Mouse (Mus musculus) forebrain, embryonic 11.5 days (tissue): ENCODE results near the gene Nr1d1. TPM values are rescaled to one million over a fixed set of nuclear protein-coding genes. Genes with fewer than 3 reads are reported as not detected.

Experiments used
- ATAC-seq: fragments of 200-750 bp; cut with Nextera tagmentation; replicated peaks from 2 replicates; pipeline ENCODE4 v1.8.0; 2017; ENCODE audit warnings: moderate TSS enrichment; ENCODE audit not compliant: low FRiP score
- DNase-seq: peaks from one replicate; pipeline ENCODE4 v3.0.0-alpha.2; 2017; ENCODE audit warnings: low spot score
- H3K27ac ChIP-seq: fragments of 300-500 bp; sonication (generic); 2 replicates; pipeline ENCODE4 v1.5.1; 2014; ENCODE audit warnings: low read depth, low read length
- H3K27me3 ChIP-seq: fragments of 300-500 bp; sonication (generic); 2 replicates; pipeline ENCODE4 v1.6.1; 2014; ENCODE audit warnings: mild to moderate bottlenecking, low read length, mixed read lengths; ENCODE audit not compliant: control insufficient read depth, insufficient read depth
- H3K36me3 ChIP-seq: fragments of 300-500 bp; sonication (generic); 2 replicates; pipeline ENCODE4 v1.6.1; 2014; ENCODE audit warnings: mild to moderate bottlenecking, low read length, moderate library complexity, mixed read lengths; ENCODE audit not compliant: control insufficient read depth, insufficient read depth
- H3K4me1 ChIP-seq: fragments of 300-500 bp; sonication (generic); replicated peaks from 2 replicates; pipeline ENCODE4 v1.6.1; 2014; ENCODE audit warnings: low read length, mixed read lengths; ENCODE audit not compliant: control insufficient read depth, insufficient read depth
- H3K4me2 ChIP-seq: fragments of 300-500 bp; sonication (generic); 2 replicates; pipeline ENCODE4 v1.6.1; 2014; ENCODE audit warnings: low read depth, mild to moderate bottlenecking, low read length, moderate library complexity, mixed read lengths; ENCODE audit not compliant: severe bottlenecking
- H3K4me3 ChIP-seq: fragments of 300-500 bp; sonication (generic); 2 replicates; pipeline ENCODE4 v1.5.1; 2014; ENCODE audit warnings: low read depth, low read length
- H3K9ac ChIP-seq: fragments of 300-500 bp; sonication (generic); 2 replicates; pipeline ENCODE4 v1.6.1; 2014; ENCODE audit warnings: low read length
- H3K9me3 ChIP-seq: fragments of 300-500 bp; sonication (generic); 2 replicates; pipeline ENCODE4 v1.6.1; 2016; ENCODE audit warnings: low read length, mixed read lengths; ENCODE audit not compliant: control insufficient read depth
- WGBS: fragments of 180-500 bp; shearing (Covaris S2); extraction: QIAGEN DNeasy Blood & Tissue Kit; methylation state at CpG from one replicate; pipeline ENCODE4 v1.1.7; 2014; 5-methylcytosine and 5-hydroxymethylcytosine counted together
- polyA plus RNA-seq: library from polyadenylated mRNA; unstranded; fragments of >200 nt; fragmentation: Nextera tagmentation; extraction: Ambion mirVana; gene quantifications from 2 replicates; pipeline ENCODE4 v1.2.1, GENCODE M21; 2014

Nr1d1 gene
- polyA plus RNA-seq, 1 experiment from 2014 or later: 1.6 TPM

DNA sequence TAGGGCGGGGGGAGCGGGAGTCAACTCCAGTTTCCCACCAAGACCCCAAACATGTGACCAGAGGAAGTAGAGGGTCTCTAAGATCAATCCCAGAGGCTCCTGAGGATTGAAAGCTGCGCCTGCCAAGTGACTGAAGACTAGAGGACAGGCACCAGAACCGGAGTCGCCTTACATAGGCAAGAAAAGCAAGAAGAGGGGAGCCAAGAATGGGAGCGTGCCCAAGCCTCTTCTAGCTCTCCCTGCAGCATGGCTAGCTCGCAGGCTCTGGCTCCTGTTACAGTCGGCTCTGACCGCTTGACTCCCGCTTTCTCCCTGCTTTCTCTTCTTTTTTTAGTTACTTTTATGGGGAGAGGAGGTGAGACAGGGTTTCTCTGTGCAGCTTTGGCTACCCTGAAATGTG is 10.1 kb upstream of the Nr1d1 start:
- ATAC-seq: no peak
- Histone ChIP-seq H3K27ac (no peak overlapping the region), H3K4me2 (no peak overlapping the region), H3K4me1 (peaks cover 34% of the 10 kb centered on the region), H3K36me3 (no peaks in the 10 kb centered on the region), H3K27me3 (no peaks in the 10 kb centered on the region), H3K4me3 (no peak overlapping the region), H3K9ac (no peak overlapping the region), H3K9me3 (no peaks in the 10 kb centered on the region)
- peak; percentile 51 for DNase-seq
- 65% methylated on average over 10 of the region's 10 CpGs for WGBS

DNA sequence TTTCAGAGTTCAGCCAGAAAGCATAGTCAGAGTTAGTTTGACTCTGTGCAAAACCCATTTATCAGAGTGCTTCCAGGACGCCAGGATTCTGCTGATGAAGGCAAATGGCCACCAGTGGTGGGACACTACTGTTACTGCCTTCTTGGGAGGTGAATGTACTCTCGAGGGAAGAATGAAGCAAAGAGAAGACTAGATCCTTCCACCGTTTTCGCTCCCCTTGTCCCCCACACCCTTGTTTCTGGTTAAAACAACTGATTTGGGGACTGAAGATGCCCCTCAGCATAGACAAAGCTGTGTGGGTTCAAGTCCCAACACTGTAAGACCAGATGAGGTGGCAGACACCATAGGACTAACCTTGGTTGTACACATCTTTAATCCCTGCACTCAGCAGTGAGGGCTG is 9.0 kb upstream of the Nr1d1 start:
- Histone ChIP-seq H3K27me3 (no peaks in the 10 kb centered on the region), H3K4me2 (no peak overlapping the region), H3K4me3 (no peak overlapping the region), H3K27ac (no peak overlapping the region), H3K36me3 (no peaks in the 10 kb centered on the region), H3K9me3 (no peaks in the 10 kb centered on the region), H3K9ac (no peak overlapping the region), H3K4me1 (peaks cover 32% of the 10 kb centered on the region)
- DNase-seq: no peak
- no peak for ATAC-seq
- 76% methylated on average over 4 of the region's 4 CpGs for WGBS

DNA sequence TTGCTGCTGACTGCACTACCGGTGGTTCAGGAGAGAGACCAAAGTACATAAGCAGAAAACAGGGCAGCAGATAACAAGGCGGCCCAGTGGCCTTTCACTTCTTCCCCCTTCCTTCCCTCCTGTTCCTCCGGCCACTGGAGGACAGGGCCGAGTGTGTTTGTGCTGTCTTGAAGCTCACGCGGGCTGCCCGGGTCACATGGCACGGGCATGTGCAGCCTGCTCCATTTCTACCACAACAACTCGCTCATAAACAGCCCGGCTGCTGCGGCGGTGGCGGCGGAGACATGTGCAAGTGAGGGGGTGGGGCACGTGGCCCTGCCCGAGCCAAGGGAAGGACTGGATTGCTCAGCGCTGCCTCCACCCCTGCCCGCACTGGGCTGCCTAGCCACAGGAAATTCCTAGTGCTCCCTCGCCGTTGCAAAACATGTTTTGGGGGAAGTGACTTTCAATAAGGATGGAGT is 8.1 kb upstream of the Nr1d1 start:
- Histone ChIP-seq H3K27me3 (no peaks in the 10 kb centered on the region), H3K27ac (peak overlapping the region; percentile 68), H3K4me3 (peak overlapping the region; percentile 15), H3K36me3 (no peaks in the 10 kb centered on the region), H3K4me2 (peak overlapping the region; percentile 46), H3K9ac (peak overlapping the region; percentile 55), H3K9me3 (no peaks in the 10 kb centered on the region), H3K4me1 (peaks cover 32% of the 10 kb centered on the region)
- WGBS: 2% methylated on average over 20 of the region's 20 CpGs
- ATAC-seq: peak; percentile 60
- DNase-seq: peak; percentile 85

DNA sequence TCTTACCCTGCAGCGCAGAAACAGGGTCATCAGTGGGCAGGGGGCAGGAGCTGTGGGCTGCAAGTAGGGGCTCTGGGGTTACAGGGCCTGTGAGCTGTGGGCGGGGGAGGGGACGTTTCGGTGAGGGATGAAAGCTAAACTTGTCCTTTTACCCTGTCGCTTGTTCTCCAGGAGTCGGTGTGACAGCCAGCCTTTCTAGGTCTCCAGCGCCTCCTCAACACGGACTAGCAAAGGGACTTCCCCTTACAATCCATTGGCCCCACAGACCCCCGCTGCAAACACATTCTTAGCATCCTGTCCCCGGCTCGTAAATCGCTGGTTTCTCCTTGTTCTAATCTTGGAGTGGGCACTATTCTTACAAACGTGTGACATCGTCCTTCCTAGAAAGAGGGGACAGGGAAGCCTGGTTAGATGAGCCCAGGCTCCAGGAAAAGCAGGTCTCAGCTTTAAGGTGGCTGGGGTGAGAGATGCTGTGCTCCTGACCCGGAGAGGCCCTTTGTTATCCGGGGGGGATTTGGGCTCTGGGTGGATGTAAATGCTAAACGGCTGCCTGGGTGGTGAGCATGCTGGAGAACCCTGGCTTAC is 7.6 kb upstream of the Nr1d1 start:
- DNase-seq (peak; percentile 68), ATAC-seq (no peak)
- no peaks in the 10 kb centered on the region for H3K36me3 ChIP-seq
- peak overlapping the region; percentile 55 for H3K9ac ChIP-seq
- H3K4me1 ChIP-seq: peaks cover 32% of the 10 kb centered on the region
- no peaks in the 10 kb centered on the region for H3K9me3 ChIP-seq
- H3K27ac ChIP-seq: peak overlapping the region; percentile 68
- H3K4me2 ChIP-seq: peak overlapping the region; percentile 46
- H3K4me3 ChIP-seq: peak overlapping the region; percentile 15
- 3% methylated on average over 17 of the region's 17 CpGs for WGBS
- no peaks in the 10 kb centered on the region for H3K27me3 ChIP-seq

DNA sequence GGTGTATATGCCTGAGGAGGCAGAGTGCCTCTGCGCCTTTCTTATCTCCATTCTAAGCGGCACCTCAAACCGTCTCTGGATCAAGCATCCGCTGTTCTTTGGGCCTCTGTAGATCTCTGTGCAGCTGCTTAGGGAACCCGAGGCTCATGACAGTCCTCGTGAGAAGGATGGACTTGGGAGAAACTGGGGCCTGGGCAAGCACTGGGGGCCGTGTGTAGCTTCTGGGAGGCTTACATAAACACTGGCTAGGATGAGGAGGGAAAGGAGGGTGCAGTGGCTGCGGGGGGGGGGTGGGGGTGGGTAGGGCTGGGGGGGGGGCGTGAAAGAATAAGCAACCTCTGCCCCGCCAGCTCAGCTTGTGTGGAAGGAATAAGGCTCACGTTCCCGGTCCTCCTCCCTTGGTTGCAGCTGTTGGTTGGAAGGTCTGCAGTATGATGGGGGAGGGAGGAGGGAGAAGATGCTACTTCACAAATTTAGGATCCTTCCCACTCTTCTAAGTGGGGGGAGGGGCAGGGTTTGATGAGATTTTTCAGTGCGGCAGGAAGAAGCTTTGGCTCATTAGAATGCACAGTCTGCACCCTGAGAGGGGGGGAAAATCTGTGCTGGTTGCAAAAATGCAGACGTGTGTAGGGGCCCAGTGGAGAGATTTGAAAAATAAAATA is 6.8 kb upstream of the Nr1d1 start:
- H3K4me2 ChIP-seq: peak overlapping the region; percentile 21; the same call in 1 of the 2 replicates
- no peaks in the 10 kb centered on the region for H3K27me3 ChIP-seq
- H3K4me3 ChIP-seq: no peak overlapping the region
- ATAC-seq: no peak
- peaks cover 33% of the 10 kb centered on the region for H3K4me1 ChIP-seq
- H3K9ac ChIP-seq: peak overlapping the region; percentile 24; the same call in 1 of the 2 replicates
- DNase-seq: no peak
- 17% methylated on average over 12 of the region's 14 CpGs for WGBS
- no peaks in the 10 kb centered on the region for H3K36me3 ChIP-seq
- no peaks in the 10 kb centered on the region for H3K9me3 ChIP-seq
- peak overlapping the region; percentile 68; the same call in 1 of the 2 replicates for H3K27ac ChIP-seq

DNA sequence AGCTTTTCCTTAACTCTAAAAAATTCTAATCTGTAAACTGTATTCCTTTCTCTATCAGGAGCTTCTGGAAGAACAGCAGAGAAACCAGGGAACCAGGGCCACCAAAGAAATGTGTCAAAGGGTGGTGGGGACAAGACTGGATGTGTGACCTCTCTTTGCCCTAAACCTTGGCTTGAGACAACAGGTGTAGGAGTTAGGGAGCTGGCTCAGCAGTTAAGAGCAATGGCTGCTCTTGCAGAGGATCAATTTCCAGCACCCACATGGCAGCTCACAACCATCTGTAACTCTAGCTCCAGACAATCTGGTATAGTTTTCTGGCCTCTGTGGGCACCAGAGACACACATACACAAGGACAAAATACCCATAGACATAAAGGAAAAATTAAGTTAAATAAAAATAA is 2.8 kb upstream of the Nr1d1 start:
- Histone ChIP-seq H3K27ac (no peak overlapping the region), H3K36me3 (no peaks in the 10 kb centered on the region), H3K4me2 (no peak overlapping the region), H3K27me3 (no peaks in the 10 kb centered on the region), H3K4me3 (no peak overlapping the region), H3K4me1 (peaks cover 40% of the 10 kb centered on the region), H3K9me3 (no peaks in the 10 kb centered on the region), H3K9ac (no peak overlapping the region)
- DNase-seq: no peak
- ATAC-seq: no peak

DNA sequence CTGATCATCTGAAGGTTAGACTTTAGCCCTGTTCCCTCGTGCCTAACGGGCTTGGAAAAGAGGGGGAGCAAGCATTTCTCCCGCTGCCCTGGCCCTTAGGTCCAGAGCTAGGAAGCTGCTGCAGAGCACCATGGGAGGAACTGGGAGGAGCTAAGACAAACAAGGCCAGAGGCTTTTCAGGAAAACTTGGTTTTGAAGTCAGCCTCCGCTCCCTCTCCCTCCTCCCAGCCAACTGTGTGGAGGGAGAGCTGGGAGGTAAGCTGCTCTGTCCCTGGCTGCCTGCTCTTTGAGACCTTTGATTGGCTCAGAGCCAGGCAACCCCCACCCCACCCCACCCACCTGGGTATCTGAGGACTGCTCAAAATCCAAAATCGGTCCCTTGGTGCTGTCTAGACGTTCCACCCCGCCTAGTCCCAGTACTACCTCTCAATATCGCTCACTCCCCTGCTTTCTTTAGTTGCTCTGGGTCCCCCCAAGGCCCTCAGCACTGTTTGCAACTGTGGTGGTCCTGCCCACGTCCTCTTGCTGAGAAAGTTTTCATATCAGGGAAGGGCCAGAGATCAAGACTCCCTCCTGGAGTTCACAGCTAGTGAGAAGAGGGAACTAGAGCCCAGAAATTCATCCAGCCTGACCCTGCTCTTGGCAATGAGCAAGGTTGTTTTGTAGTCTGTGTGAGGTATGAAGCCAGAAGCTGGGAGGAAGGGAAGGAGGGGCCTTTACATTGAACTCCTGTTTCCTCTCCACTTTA is 1.9 kb upstream of the Nr1d1 start:
- WGBS: 6% methylated on average over 9 of the region's 9 CpGs

DNA sequence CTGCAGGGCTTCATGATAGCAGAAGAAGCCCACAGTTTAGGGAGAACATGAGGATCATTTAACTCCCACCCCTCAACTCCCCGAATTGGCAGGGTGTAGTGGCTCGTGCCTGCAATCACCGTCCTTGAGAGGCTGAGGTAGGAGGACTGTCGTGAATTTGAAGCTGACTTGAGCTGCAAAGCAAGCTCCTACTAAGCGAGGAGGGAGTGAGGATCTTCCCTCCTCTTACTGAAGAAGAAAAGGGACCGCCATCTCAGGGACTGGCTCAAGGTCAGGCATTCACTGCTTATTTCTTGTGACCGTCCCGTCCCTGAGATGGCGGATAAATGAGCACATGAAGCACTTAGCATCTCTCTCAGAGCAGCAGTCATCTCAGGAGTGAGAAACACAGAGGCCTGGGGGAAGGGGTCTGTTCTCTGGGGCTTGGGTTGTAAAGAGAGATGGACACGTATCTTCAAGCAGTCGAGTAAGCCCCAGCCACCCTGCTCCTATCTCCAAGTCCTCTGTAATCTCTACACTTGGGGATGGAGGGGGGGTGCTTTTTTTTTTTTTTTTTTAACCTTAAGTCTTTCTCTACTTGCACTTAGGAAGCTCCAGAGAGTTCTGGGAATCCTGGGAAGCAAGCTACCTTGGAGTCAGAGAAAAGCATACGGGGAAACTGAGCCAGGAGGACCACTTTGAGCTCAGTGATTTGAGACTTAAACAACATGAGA is 1.1 kb upstream of the Nr1d1 start:
- H3K27ac ChIP-seq: peak overlapping the region; percentile 12; the same call in 1 of the 2 replicates
- WGBS: 55% methylated on average over 12 of the region's 12 CpGs
- H3K4me2 ChIP-seq: no peak overlapping the region
- H3K27me3 ChIP-seq: no peaks in the 10 kb centered on the region
- H3K9ac ChIP-seq: peak overlapping the region; percentile 30
- no peak overlapping the region for H3K4me3 ChIP-seq
- DNase-seq (peak; percentile 50), ATAC-seq (no peak)
- H3K36me3 ChIP-seq: no peaks in the 10 kb centered on the region
- no peaks in the 10 kb centered on the region for H3K9me3 ChIP-seq
- H3K4me1 ChIP-seq: peaks cover 29% of the 10 kb centered on the region

More for the DNA sequence above, 1.9 kb upstream of the Nr1d1 start:
- H3K4me3 ChIP-seq: no peak overlapping the region
- 0 out of 2 replicates have a peak overlapping the region, but pooled peaks have one; percentile 12 for H3K4me2 ChIP-seq
- H3K9me3 ChIP-seq: no peaks in the 10 kb centered on the region
- DNase-seq (peak; percentile 58), ATAC-seq (no peak)
- H3K27ac ChIP-seq: peak overlapping the region; percentile 64
- H3K36me3 ChIP-seq: no peaks in the 10 kb centered on the region
- H3K9ac ChIP-seq: peak overlapping the region; percentile 30
- peaks cover 33% of the 10 kb centered on the region for H3K4me1 ChIP-seq
- H3K27me3 ChIP-seq: no peaks in the 10 kb centered on the region
